Mouse (Mus musculus): Measurements from ENCODE around the gene Csmd2.
A peak's percentile ranks its signal among the peaks of the same experiment; 100 is the strongest.

Csmd2 gene

GRCm38 (mm10) chr4:128368088-128368487 is 380.4 kb downstream of the Csmd2 start:
- DNase-seq: no peak

- DNase-seq: no peak
Measured at GRCm38 (mm10) chr4:128371766-128372165, 384.1 kb downstream of the Csmd2 start.

- no peak for DNase-seq
Measured at GRCm38 (mm10) chr4:128373196-128373595, 385.5 kb downstream of the Csmd2 start.

GRCm38 (mm10) chr4:128374051-128374450 is 386.4 kb downstream of the Csmd2 start:
- no peak for DNase-seq

GRCm38 (mm10) chr4:128378946-128379345 is 391.3 kb downstream of the Csmd2 start:
- no peak for DNase-seq

GRCm38 (mm10) chr4:128381331-128381730 is 393.7 kb downstream of the Csmd2 start:
- no peak for DNase-seq

GRCm38 (mm10) chr4:128383800-128384199 is 396.1 kb downstream of the Csmd2 start:
- no peak for DNase-seq

GRCm38 (mm10) chr4:128391484-128391883 is 403.8 kb downstream of the Csmd2 start:
- no peak for DNase-seq

- no peak for DNase-seq
Measured at GRCm38 (mm10) chr4:128392279-128392678, 404.6 kb downstream of the Csmd2 start.

- DNase-seq: no peak
Measured at GRCm38 (mm10) chr4:128393864-128394263, 406.2 kb downstream of the Csmd2 start.

- DNase-seq: no peak
Measured at GRCm38 (mm10) chr4:128396616-128397015, 409.0 kb downstream of the Csmd2 start.

GRCm38 (mm10) chr4:128397804-128398203 is 410.1 kb downstream of the Csmd2 start:
- DNase-seq: no peak

GRCm38 (mm10) chr4:128398948-128399347 is 411.3 kb downstream of the Csmd2 start:
- peak; percentile 83 for DNase-seq

GRCm38 (mm10) chr4:128400016-128400415 is 412.4 kb downstream of the Csmd2 start:
- no peak for DNase-seq

- DNase-seq: no peak
Measured at GRCm38 (mm10) chr4:128401591-128401990, 413.9 kb downstream of the Csmd2 start.

- no peak for DNase-seq
Measured at GRCm38 (mm10) chr4:128402706-128403105, 415.0 kb downstream of the Csmd2 start.

- no peak for DNase-seq
Measured at GRCm38 (mm10) chr4:128405576-128405975, 417.9 kb downstream of the Csmd2 start.

- DNase-seq: no peak
Measured at GRCm38 (mm10) chr4:128407084-128407845, 419.6 kb downstream of the Csmd2 start.

GRCm38 (mm10) chr4:128411941-128412630 is 424.4 kb downstream of the Csmd2 start:
- peak; percentile 27 for DNase-seq

- no peak for DNase-seq
Measured at GRCm38 (mm10) chr4:128414741-128415140, 427.1 kb downstream of the Csmd2 start.

GRCm38 (mm10) chr4:128419988-128420617 is 432.4 kb downstream of the Csmd2 start:
- DNase-seq: no peak

GRCm38 (mm10) chr4:128422486-128422885 is 434.8 kb downstream of the Csmd2 start:
- no peak for DNase-seq

- no peak for DNase-seq
Measured at GRCm38 (mm10) chr4:128425339-128425738, 437.7 kb downstream of the Csmd2 start.
